ENCODE assay signal across 9 mouse cellular contexts in genomic region chr14:77484951-77485447, GRCm38 (mm10).
DNase-seq lines count a peak whose midpoint lies in the region; ATAC-seq lines count a peak whose summit lies in the region.
"Had no signal": no experiment of that assay in that cellular context is flagged by ENCODE, and none has a peak within 500 bp of the region (broad histone marks: within the 10 kb centered on the region; RNA-seq: fewer than 3 reads in every experiment).

No protein-coding gene starts in this region.

- H3K4me2 ChIP-seq in kidney, embryonic 14.5 days (replicated peaks; ENCODE audit: low read depth, low read length), result no peak overlapping the region
- H3K4me2 ChIP-seq: midbrain, embryonic 12.5 days had no signal

- no peak overlapping the region for H3K27ac ChIP-seq in kidney, embryonic 14.5 days (ENCODE audit: low read depth, low read length)
- H3K27ac ChIP-seq: midbrain, embryonic 12.5 days had no signal

- H3K36me3 ChIP-seq in kidney, embryonic 14.5 days (ENCODE audit: control insufficient read depth, insufficient read depth, low read length), result no peaks in the 10 kb centered on the region
- H3K36me3 ChIP-seq: midbrain, embryonic 12.5 days had no signal

- peak; percentile 91 for DNase-seq in kidney, adult 11 months
- peak; percentile 79 for DNase-seq in adrenal gland, postnatal 14 days
- DNase-seq in gastrocnemius, adult 8-10 months (ENCODE audit: low spot score in 2 of 2), result peak; percentile 77 to 86
- peak; percentile 85 for DNase-seq in kidney, postnatal 14 days
- peak; percentile 65 for DNase-seq in lung, postnatal 14 days

- no peak overlapping the region for H3K4me3 ChIP-seq in kidney, embryonic 14.5 days (ENCODE audit: low read length)
- H3K4me3 ChIP-seq: midbrain, embryonic 12.5 days had no signal

- H3K9ac ChIP-seq in kidney, embryonic 14.5 days (ENCODE audit: low read depth, low read length), result no peak overlapping the region
- H3K9ac ChIP-seq: midbrain, embryonic 12.5 days had no signal

- no peak for ATAC-seq in kidney, embryonic 14.5 days (ENCODE audit: low FRiP score, low TSS enrichment)
- ATAC-seq in activated CD4-positive, CD25-positive, alpha-beta regulatory T cell, adult 4 months, result no peak
- no peak for ATAC-seq in CD4-positive, CD25-positive, alpha-beta regulatory T cell, adult 4 months

- H3K4me1 ChIP-seq in kidney, embryonic 14.5 days (ENCODE audit: control insufficient read depth, insufficient read depth, low read length), result peaks cover 5% of the 10 kb centered on the region; the same call in 1 of the 2 replicates

- WGBS in kidney, embryonic 14.5 days, result 72% methylated on average over 8 of the region's 8 CpGs

- no peaks in the 10 kb centered on the region for H3K9me3 ChIP-seq in kidney, embryonic 14.5 days (ENCODE audit: control insufficient read depth, low read length)
- H3K9me3 ChIP-seq: midbrain, embryonic 12.5 days had no signal

- H3K27me3 ChIP-seq in kidney, embryonic 14.5 days (ENCODE audit: control insufficient read depth, insufficient read depth, low read length), result no peaks in the 10 kb centered on the region
- H3K27me3 ChIP-seq: midbrain, embryonic 12.5 days had no signal
